Mouse (Mus musculus) lung, adult 2 months (tissue): ENCODE measurements around the gene Tgfbr3.

ENCODE experiments used
- CTCF ChIP-seq: fragments of 200-500 bp; IDR thresholded peaks from 2 replicates; pipeline ENCODE4 v1.5.1; 2011; ENCODE audit warnings: mild to moderate bottlenecking, low read length, control low read depth; ENCODE audit not compliant: insufficient read depth
- POLR2A ChIP-seq: fragments of 200-500 bp; IDR thresholded peaks from 2 replicates; pipeline ENCODE4 v1.6.1; 2011; ENCODE audit warnings: low read depth, mild to moderate bottlenecking, control low read depth, low read length, borderline replicate concordance; ENCODE audit errors: extremely low read depth

- TF ChIP-seq CTCF (no peak), POLR2A (no peak)
Observed at GRCm38 (mm10) chr5:107086166-107086565, 203.3 kb downstream of the Tgfbr3 start.
